Mouse (Mus musculus) embryonic facial prominence, embryonic 14.5 days (tissue): ENCODE data around the gene Asb3. TPM values are rescaled to one million over a fixed set of nuclear protein-coding genes. Genes with fewer than 3 reads are reported as not detected.
"Not testable (repeated sequence)": the region's sequence is repeated elsewhere in the genome, so short reads cannot be mapped to it uniquely, and the experiment has no call there.

Experiments
- ATAC-seq: fragments of 200-750 bp; cut with Nextera tagmentation; 2 replicates; pipeline ENCODE4 v1.8.0; 2017; ENCODE audit warnings: low read depth, moderate number of reproducible peaks, moderate TSS enrichment
- DNase-seq: peaks from one replicate; pipeline ENCODE4 v3.0.0-alpha.2; 2015; ENCODE audit warnings: low spot score
- H3K27ac ChIP-seq: fragments of 300-500 bp; sonication (generic); replicated peaks from 2 replicates; pipeline ENCODE4 v1.5.1; 2014; ENCODE audit warnings: low read depth, mild to moderate bottlenecking, low read length, moderate library complexity
- H3K27me3 ChIP-seq: fragments of 300-500 bp; sonication (generic); replicated peaks from 2 replicates; pipeline ENCODE4 v1.6.1; 2014; ENCODE audit warnings: low read length; ENCODE audit not compliant: control insufficient read depth, insufficient read depth
- H3K36me3 ChIP-seq: fragments of 300-500 bp; sonication (generic); 2 replicates; pipeline ENCODE4 v1.6.1; 2014; ENCODE audit warnings: low read length, mixed read lengths; ENCODE audit not compliant: control insufficient read depth, insufficient read depth
- H3K4me1 ChIP-seq: fragments of 300-500 bp; sonication (generic); 2 replicates; pipeline ENCODE4 v1.6.1; 2014; ENCODE audit warnings: antibody characterized with exemption, low read length; ENCODE audit not compliant: control insufficient read depth, insufficient read depth
- H3K4me2 ChIP-seq: fragments of 300-500 bp; sonication (generic); 2 replicates; pipeline ENCODE4 v1.6.1; 2014; ENCODE audit warnings: low read depth, mild to moderate bottlenecking, low read length, moderate library complexity, mixed read lengths
- H3K4me3 ChIP-seq: fragments of 300-500 bp; sonication (generic); 2 replicates; pipeline ENCODE4 v1.5.1; 2014; ENCODE audit warnings: low read depth, mild to moderate bottlenecking, low read length
- H3K9ac ChIP-seq: fragments of 300-500 bp; sonication (generic); 2 replicates; pipeline ENCODE4 v1.6.1; 2014; ENCODE audit warnings: low read depth, mild to moderate bottlenecking, low read length, moderate library complexity, mixed read lengths
- H3K9me3 ChIP-seq: fragments of 300-500 bp; sonication (generic); 2 replicates; pipeline ENCODE4 v1.6.1; 2016; ENCODE audit warnings: low read length; ENCODE audit not compliant: control insufficient read depth
- WGBS: fragments of 180-500 bp; shearing (Covaris S2); extraction: QIAGEN DNeasy Blood & Tissue Kit; methylation state at CpG from one replicate; pipeline ENCODE4 v1.1.7; 2014; 5-methylcytosine and 5-hydroxymethylcytosine counted together
- polyA plus RNA-seq: library from polyadenylated mRNA; unstranded; fragments of >200 nt; fragmentation: Nextera tagmentation; extraction: Ambion mirVana; gene quantifications from 2 replicates; pipeline ENCODE4 v1.2.1, GENCODE M21; 2014

Gene Asb3
- polyA plus RNA-seq, 1 experiment from 2014 or later = 30.7 TPM

- Histone ChIP-seq H3K9ac (peak within 1 kb of the TSS; percentile 78), H3K9me3 (no peaks in the 10 kb centered on the region), H3K4me3 (peak within 1 kb of the TSS; percentile 66), H3K4me1 (peaks cover 7% of the 10 kb centered on the region; the same call in 1 of the 2 replicates), H3K27ac (peak within 1 kb of the TSS; percentile 75), H3K27me3 (no peaks in the 10 kb centered on the region), H3K4me2 (peak within 1 kb of the TSS; percentile 78), H3K36me3 (no peaks in the 10 kb centered on the region)
- DNase-seq (peak; percentile 96), ATAC-seq (peak; percentile 98)
- 1% methylated on average over 22 of the region's 22 CpGs for WGBS
Observed at GRCm38 (mm10) chr11:30985877-30986624, 100.8 kb downstream of the Asb3 start, which contains the start of gene Chac2. TSS of gene Chac2 (minus strand) at chr11:30986350.

GRCm38 (mm10) chr11:30986625-30987017 is 101.4 kb downstream of the Asb3 start:
- ATAC-seq (peak; percentile 85), DNase-seq (peak; percentile 49)
- peak overlapping the region; percentile 66 for H3K4me3 ChIP-seq
- H3K4me1 ChIP-seq = peaks cover 7% of the 10 kb centered on the region; the same call in 1 of the 2 replicates
- peak overlapping the region; percentile 78 for H3K9ac ChIP-seq
- H3K36me3 ChIP-seq = no peaks in the 10 kb centered on the region
- H3K27ac ChIP-seq = peak overlapping the region; percentile 75
- no peaks in the 10 kb centered on the region for H3K9me3 ChIP-seq
- peak overlapping the region; percentile 78 for H3K4me2 ChIP-seq
- no peaks in the 10 kb centered on the region for H3K27me3 ChIP-seq
- 3% methylated on average over 2 of the region's 2 CpGs for WGBS

- Histone ChIP-seq H3K4me1 (no peaks in the 10 kb centered on the region), H3K9ac (no peak overlapping the region)
Observed at GRCm38 (mm10) chr11:30996670-30997069, 111.5 kb downstream of the Asb3 start.

GRCm38 (mm10) chr11:30998199-30998598 is 113.0 kb downstream of the Asb3 start:
- H3K27me3 ChIP-seq = no peaks in the 10 kb centered on the region
- H3K4me3 ChIP-seq = no peak overlapping the region
- H3K4me2 ChIP-seq = no peak overlapping the region
- ATAC-seq = no peak
- H3K27ac ChIP-seq = no peak overlapping the region
- H3K9me3 ChIP-seq = no peaks in the 10 kb centered on the region
- 93% methylated on average over 5 of the region's 5 CpGs for WGBS
- no peaks in the 10 kb centered on the region for H3K4me1 ChIP-seq
- DNase-seq = no peak
- H3K36me3 ChIP-seq = no peaks in the 10 kb centered on the region
- H3K9ac ChIP-seq = no peak overlapping the region

More at GRCm38 (mm10) chr11:30996670-30997069, 111.5 kb downstream of the Asb3 start:
- Histone ChIP-seq H3K27ac (no peak overlapping the region), H3K9me3 (no peaks in the 10 kb centered on the region), H3K27me3 (no peaks in the 10 kb centered on the region), H3K4me2 (no peak overlapping the region), H3K4me3 (no peak overlapping the region), H3K36me3 (no peaks in the 10 kb centered on the region)
- DNase-seq = no peak
- no peak for ATAC-seq
- 85% methylated on average over 3 of the region's 3 CpGs for WGBS

- Histone ChIP-seq H3K4me2 (no peak overlapping the region), H3K9ac (no peak overlapping the region), H3K27me3 (no peaks in the 10 kb centered on the region), H3K4me1 (no peaks in the 10 kb centered on the region), H3K4me3 (no peak overlapping the region), H3K36me3 (no peaks in the 10 kb centered on the region), H3K9me3 (no peaks in the 10 kb centered on the region), H3K27ac (no peak overlapping the region)
- ATAC-seq = no peak
- 85% methylated on average over 2 of the region's 2 CpGs for WGBS
- no peak for DNase-seq
Observed at GRCm38 (mm10) chr11:30998704-30999103, 113.5 kb downstream of the Asb3 start.

- H3K27ac ChIP-seq = no peak overlapping the region
- WGBS = 83% methylated on average over 2 of the region's 2 CpGs
- ATAC-seq = no peak
Observed at GRCm38 (mm10) chr11:31000028-31000427, 114.8 kb downstream of the Asb3 start.

GRCm38 (mm10) chr11:31001169-31001908 is 116.1 kb downstream of the Asb3 start:
- ATAC-seq = no peak
- Histone ChIP-seq H3K9me3 (no peaks in the 10 kb centered on the region), H3K27ac (no peak overlapping the region), H3K4me1 (no peaks in the 10 kb centered on the region), H3K27me3 (no peaks in the 10 kb centered on the region), H3K4me2 (no peak overlapping the region), H3K36me3 (no peaks in the 10 kb centered on the region), H3K4me3 (no peak overlapping the region), H3K9ac (no peak overlapping the region)
- no peak for DNase-seq
- 87% methylated on average over 4 of the region's 4 CpGs for WGBS

More at GRCm38 (mm10) chr11:31000028-31000427, 114.8 kb downstream of the Asb3 start:
- Histone ChIP-seq H3K36me3 (no peaks in the 10 kb centered on the region), H3K9ac (no peak overlapping the region), H3K27me3 (no peaks in the 10 kb centered on the region), H3K9me3 (no peaks in the 10 kb centered on the region), H3K4me3 (no peak overlapping the region), H3K4me2 (no peak overlapping the region), H3K4me1 (no peaks in the 10 kb centered on the region)
- DNase-seq = no peak

- H3K27ac ChIP-seq, H3K9ac ChIP-seq, H3K36me3 ChIP-seq, H3K27me3 ChIP-seq, H3K4me1 ChIP-seq, ATAC-seq, H3K9me3 ChIP-seq, DNase-seq, H3K4me3 ChIP-seq, H3K4me2 ChIP-seq: not testable (repeated sequence)
- 96% methylated on average over 1 of the region's 1 CpGs for WGBS
Observed at GRCm38 (mm10) chr11:31009668-31010067, 124.5 kb downstream of the Asb3 start.
